Mouse (Mus musculus): ENCODE results near the gene Kmt5c.

DNA sequence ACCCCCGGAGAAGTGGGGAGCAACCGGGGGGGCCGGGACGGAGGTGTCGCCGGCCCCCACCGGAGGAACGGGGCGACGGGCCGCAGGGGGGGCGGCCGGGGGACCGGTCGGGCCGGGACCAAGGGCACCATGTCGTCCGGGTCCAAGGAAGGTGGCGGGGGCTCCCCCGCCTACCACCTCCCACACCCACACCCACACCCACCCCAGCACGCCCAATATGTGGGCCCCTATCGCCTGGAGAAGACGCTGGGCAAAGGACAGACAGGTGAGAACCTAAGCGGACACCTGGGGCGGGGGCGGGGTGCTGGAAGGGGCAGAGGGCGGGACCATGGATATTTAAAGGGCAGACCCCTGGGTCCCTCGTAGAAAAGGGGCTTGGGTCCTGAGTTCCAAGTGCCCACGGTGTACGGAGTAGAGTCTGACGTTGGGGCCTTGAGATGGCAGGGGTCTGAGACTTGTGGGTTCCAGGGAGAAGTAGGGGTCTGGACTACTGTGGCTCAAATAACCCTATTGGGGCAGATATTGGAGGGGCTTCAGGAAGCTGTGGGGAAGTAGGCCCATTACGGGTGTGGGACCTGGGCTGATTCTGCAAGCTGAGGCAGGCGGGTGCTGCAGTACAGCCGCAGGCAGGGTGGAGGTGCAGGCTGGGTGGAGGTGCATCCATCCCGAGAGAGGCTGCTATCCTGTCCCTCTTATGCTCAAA is 48.8 kb upstream of the Kmt5c start:
- TF ChIP-seq GATA1 (IDR thresholded peaks at IDR 0.05; ENCODE audit: low read length) (no peak), TAL1 (IDR thresholded peaks at IDR 0.05; ENCODE audit: low read length) (no peak)

Data from erythroblast, embryonic 14.5 days (primary cell).